Mouse (Mus musculus): Measurements from ENCODE around the gene Gm8994.
"Not testable (repeated sequence)": the region's sequence is repeated elsewhere in the genome, so short reads cannot be mapped to it uniquely, and the experiment has no call there.

The Gm8994 gene

DNA sequence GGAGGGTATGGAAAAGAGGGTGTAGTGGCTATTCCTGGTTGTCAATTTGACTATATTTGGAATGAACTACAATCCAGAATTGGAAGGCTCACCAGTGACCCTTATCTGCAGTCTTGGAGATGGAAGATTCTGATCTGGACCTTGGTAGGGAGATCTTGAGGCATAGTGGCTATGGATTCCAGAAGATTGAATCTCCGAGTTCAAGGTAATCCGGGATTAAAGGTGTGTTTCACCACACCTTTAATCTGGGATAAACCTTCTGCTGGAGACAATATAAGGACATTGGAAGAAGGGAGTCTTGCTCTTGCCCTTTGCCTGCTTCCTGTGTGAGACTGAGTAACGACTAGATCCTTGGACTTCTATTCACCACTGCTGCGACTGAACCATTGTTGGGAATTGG is at the start of gene Gm8994:
Gene Gm8994, plus strand, starts transcription at position 301 of the 400 bp plus-strand sequence.
- DNase-seq (ENCODE audit: low spot score in 2 of 2), result not testable (repeated sequence)

DNA sequence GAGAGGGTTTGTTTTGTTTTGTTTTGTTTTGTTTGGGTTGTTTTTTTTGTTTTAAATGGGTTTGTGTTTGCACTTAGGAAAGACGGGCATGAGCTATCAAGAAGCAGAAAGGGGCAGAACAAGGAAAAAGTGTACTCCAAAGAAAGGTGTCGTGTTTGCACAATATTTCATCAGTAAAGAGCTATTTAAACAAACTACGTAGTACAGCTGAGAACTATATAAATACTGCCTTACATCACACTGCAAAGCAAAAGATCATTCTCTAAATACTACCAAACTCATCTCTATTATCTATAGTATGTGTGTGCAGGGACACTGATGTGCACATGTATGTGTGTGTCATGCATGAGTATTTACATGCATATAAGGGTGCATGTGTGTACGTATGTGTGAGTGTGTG is 49.7 kb upstream of the Gm8994 start:
- DNase-seq (ENCODE audit: low spot score in 2 of 2), result no peak

DNA sequence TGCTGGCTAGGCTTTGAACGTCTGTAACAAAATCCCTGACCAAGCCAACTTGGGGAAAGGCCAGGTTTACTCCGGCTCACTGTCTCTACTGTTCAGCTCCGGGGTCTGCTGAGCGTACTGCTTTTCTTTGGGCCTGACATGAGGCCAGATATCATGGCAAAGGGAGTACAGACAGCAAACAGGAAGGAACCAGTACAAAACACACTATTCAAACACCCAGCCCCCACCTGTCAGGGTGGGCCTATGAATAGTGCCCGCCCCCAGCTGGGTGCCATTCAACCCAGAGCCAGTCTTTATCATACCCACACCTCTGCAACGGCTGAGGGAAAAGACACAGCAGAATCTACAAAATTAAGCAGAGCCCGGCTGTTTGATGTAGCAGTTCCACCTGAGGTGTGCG is 42.8 kb upstream of the Gm8994 start:
- DNase-seq (ENCODE audit: low spot score in 2 of 2), result no peak

GRCm38 (mm10) chr6:136286180-136286579 is 41.2 kb upstream of the Gm8994 start:
- DNase-seq (ENCODE audit: low spot score in 2 of 2), result no peak

GRCm38 (mm10) chr6:136286589-136286988 is 40.8 kb upstream of the Gm8994 start:
- DNase-seq (ENCODE audit: low spot score in 2 of 2), result no peak

DNA sequence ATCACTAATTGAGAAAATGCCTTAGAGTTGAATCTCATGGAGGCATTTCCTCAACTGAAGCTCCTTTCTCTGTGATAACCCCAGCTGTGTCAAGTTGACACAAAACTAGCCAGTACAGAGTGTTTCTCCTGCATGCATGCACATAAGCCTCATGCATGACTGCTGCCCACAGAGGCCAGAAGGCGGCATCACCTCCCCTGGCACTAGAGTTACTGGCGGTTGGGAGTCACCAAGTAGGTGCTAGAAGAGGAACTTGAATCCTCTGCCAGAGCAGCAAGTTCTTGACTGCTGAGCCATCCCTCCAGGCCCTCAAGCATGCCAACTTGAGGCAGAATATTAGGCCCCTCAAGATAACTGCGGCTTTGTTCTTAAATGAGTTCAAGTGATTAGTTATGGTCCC is 35.9 kb upstream of the Gm8994 start:
- DNase-seq (ENCODE audit: low spot score in 2 of 2), result no peak

- no peak for DNase-seq (ENCODE audit: low spot score in 2 of 2)
Observed at GRCm38 (mm10) chr6:136291951-136292714, 35.2 kb upstream of the Gm8994 start.

DNA sequence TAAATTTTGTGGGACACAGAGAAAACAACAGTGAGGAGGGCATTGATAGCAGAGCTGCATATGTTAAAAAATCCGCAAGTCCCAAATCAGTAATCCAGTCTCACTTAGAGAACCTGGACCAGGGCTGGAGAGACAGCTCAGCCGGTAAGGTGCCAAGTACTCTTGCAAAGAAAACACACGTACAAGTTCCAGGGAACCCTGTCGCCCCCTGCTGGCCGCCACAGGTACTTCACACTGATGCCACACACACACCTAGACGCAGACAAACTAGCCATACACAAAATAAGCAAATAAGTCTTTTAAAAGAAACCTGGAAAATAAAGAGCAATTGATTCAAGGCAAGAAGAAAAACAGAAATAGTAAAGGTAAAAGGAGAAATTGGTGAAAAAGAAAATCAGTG is 33.6 kb upstream of the Gm8994 start:
- no peak for DNase-seq (ENCODE audit: low spot score in 2 of 2)

DNA sequence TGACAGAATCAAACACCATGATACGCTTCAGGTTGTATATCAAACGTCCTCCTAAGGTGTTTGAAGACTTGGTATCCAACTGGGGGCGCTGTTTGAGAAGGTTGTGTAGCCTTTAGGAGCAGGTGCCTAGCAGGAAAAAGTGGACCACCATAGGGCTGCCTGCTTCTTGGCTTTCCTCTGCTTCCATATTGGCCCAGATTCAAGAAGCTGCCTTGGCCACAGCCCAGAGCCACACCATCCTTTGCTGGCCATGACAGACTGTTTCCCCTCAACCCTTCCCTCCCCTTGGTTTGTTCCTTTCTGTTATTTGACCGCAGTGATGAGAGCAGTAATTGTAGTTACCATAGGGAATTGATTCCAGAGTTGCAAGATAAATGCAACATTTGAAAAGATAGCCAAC is 31.5 kb upstream of the Gm8994 start:
- no peak for DNase-seq (ENCODE audit: low spot score in 2 of 2)

- no peak for DNase-seq (ENCODE audit: low spot score in 2 of 2)
Observed at GRCm38 (mm10) chr6:136296251-136296650, 31.1 kb upstream of the Gm8994 start.

DNA sequence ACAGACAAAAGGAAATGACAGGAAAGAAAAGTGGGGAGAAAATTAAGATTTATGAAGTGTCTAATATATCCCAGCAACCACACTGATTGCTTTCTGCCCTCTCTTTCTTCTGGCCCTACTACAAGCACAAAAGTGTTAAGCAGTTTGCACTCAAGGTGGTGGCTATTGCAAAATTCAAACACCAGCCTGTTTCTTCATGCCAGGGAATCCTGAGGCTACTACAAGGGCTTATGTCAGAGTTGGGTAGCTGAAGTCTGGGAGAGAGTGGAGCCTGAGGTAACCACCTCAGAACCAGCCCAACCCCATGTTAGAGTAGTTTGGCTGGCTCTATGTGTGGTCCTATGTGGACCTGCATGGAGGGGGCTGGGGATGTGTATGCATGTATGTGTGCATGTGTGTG is 23.8 kb upstream of the Gm8994 start:
- DNase-seq (ENCODE audit: low spot score in 2 of 2), result no peak

- no peak for DNase-seq (ENCODE audit: low spot score in 2 of 2)
Observed at GRCm38 (mm10) chr6:136304369-136304988, 22.9 kb upstream of the Gm8994 start.

DNA sequence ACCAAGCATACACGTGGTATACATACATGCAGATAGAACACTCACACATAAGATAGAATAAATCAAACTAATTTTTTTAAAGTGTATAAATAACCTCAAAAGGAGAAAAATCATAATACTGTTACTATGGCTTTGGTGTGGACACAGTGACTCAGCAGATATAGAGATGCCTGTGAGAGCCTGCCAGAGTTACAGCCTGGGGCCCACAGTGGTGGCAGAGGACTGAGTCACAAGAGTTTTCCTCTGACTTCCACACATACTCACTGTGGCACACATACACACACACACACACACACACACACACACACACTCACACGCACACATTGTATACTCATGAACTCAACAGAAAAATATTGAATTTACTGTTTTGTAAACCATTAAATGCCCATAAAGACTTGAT is 17.9 kb upstream of the Gm8994 start:
- peak; percentile 10 to 24 for DNase-seq (ENCODE audit: low spot score in 2 of 2)

- not testable (repeated sequence) for DNase-seq (ENCODE audit: low spot score in 2 of 2)
Observed at GRCm38 (mm10) chr6:136328416-136328815, 1.1 kb downstream of the Gm8994 start.

DNA sequence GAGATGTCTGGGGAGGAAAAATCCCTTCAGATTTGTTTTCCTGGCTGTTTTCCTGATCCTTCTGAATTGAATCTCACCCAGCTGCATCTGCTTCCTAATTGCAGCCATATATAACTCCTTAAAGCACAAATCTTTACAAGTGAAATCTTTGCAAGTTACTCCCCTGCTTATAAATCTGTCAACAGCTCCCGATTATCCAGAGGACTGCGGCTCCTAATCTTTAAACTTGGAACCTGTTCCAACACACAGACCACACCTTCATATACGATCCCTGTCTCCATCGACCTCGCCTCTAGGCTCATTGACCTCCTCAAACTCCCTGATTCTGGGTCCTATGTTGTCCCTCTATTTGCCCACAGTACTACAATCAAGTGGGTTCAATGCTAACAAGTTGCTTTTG is 13.3 kb downstream of the Gm8994 start:
- DNase-seq (ENCODE audit: low spot score in 2 of 2), result no peak

GRCm38 (mm10) chr6:136341093-136341492 is 13.8 kb downstream of the Gm8994 start:
- no peak for DNase-seq (ENCODE audit: low spot score in 2 of 2)

- DNase-seq (ENCODE audit: low spot score in 2 of 2), result no peak
Observed at GRCm38 (mm10) chr6:136343868-136344267, 16.5 kb downstream of the Gm8994 start.

GRCm38 (mm10) chr6:136345034-136345433 is 17.7 kb downstream of the Gm8994 start:
- DNase-seq (ENCODE audit: low spot score in 2 of 2), result no peak

DNA sequence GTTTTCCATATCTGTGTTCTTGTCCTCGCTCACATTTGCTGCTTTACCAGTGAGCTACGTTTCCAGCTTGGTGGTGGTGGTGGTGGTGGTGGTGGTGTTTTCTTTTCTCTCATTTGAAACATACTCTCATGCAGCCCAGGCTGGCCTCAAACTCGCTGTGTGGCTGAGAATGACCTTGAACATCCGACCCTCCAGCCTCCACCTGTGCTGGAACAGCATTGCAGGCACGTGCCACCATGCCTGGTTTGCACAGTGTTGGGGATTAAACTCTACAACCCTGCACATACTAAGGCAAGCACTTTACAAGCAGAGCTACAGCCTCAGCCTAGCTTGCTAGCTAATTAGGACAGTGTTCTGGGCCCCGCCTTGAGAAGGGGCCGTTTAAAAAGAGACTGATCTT is 18.3 kb downstream of the Gm8994 start:
- no peak for DNase-seq (ENCODE audit: low spot score in 2 of 2)

DNA sequence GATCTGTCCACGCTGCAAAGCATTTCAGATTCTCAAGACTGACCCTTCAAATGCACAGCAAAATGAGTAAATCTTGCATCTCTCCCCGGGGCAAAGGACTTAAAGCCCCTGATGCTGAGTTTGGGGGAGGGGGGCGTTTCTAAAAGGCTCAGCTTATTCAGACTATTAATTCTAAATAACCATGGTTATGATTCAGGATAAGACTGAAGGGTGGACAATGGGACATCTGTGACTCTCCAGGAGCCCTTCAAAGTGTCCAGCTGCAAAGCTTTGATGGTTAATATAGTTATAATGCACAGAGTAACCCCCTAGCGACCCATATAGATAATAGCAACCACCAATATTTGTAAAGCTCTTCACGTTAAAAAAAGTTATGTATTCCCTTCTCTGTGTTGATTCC is 19.7 kb downstream of the Gm8994 start:
- no peak for DNase-seq (ENCODE audit: low spot score in 2 of 2)

DNA sequence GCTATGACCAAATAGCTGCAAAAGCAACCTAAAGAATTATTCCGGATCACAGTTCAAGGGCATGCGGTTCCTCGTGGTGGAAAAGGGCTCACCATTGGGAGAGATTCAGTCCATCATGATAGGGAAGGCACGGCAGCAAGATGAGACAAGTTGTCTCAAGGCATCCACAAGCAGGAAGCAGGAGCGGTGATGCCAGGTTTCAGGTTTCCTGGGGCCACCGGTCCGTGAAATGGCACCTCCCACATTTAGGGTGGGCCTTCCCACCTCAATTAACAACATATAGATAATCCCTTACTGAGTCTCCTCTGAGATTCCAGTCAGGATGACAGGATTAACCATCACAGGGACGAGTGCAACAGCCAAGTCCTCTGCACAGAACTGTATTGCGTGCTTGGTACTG is 20.3 kb downstream of the Gm8994 start:
- no peak for DNase-seq (ENCODE audit: low spot score in 2 of 2)

DNA sequence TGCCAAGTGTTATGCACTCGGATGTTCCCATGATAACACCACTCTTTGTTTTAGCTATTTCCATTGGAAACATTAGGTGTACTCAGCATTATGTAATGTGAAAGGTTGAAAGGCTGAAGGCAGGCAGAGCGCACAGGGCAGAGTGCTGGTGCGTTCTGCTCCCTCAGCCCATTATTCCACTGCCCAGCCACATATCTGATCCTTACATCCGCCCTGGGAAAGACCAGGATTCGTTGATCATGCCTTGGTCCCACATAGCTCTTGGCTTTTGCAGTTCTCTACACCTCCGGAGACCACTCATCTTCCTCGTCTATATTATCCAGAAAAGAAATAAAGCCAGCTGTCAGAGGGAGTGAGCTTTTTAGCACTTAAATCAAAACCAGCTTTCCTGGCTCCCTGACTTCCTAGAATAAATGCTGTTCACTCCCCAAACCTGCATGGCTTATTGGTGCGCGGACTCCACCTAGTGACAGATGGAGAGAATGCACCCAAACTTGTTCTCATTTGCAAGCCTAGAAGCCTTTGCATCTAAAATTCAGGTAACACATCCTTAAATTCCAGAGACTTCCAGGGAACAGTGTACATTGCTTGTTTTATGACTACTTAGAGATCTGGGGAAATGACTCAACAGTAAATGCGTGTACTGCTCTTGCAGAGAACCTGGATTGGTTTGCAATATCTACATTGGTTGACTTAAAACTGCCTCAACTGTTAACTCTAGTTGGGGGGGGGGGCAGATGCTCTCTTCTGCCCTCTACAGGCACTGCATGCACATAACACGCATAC is 26.3 kb downstream of the Gm8994 start:
- peak; percentile 51 to 60 for DNase-seq (ENCODE audit: low spot score in 2 of 2)

DNA sequence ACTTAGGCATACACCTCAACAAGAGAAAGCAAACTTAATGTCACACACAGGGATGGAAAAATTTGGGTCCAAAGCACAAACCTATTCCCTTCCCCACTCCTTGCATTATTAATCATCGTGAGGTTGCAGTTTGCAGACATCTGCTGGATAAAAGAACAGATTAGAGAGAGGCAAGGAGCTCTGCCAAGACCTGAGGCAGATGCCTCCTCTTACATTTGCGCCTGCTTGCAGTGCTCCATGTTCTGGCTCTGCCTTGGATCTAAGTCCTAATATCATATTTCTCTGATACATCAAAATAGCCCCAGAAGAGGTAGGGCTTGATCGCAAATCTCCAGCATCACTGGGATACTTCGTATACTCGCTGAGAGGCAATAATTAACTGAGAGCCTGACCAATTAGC is 31.1 kb downstream of the Gm8994 start:
- no peak for DNase-seq (ENCODE audit: low spot score in 2 of 2)
